Mouse (Mus musculus): ENCODE data around the gene Prlh. TPM values are rescaled to one million over a fixed set of nuclear protein-coding genes. Genes with fewer than 3 reads are reported as not detected.

Prlh gene
- polyA plus RNA-seq (2021; fragmentation: Nextera tagmentation): not detected in 2 replicates
- long read RNA-seq, experiment 1: 0 reads
- long read RNA-seq, experiment 2: 0 reads

GRCm38 (mm10) chr1:90952808-90953207 is at the start of gene Prlh:
Gene Prlh, plus strand, starts transcription at chr1:90953108.

GRCm38 (mm10) chr1:90914948-90915569 is 37.8 kb upstream of the Prlh start, which contains the start of gene Mlph:
Gene Mlph, plus strand, starts transcription at chr1:90915085.

DNA sequence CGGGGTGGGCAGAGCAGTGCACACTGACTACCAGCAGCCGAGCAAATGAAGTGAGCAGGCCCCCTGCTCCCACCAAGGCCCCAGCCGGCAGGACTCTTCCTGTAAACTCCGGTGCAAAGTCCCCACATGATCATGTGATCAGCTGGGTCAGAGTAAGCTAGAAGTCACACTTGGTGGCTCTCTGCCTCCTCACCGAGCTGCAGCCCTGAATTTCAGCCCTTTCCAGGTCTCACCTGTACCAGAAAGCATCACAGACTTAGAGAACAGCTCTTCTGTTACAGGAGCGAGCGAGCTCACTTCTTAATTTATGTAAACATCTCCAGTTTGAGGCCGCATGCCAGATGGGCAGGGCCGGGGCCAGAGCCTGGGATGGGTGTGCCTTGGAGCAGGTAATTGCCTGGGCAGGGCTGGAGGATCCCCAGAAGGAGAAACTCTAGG is 16.5 kb downstream of the Prlh start, which contains the start of gene Rab17:
Rab17 (minus strand) TSS at position 315 of the 438 bp plus-strand sequence.

GRCm38 (mm10) chr1:90998268-90998890 is 45.5 kb downstream of the Prlh start, which contains the start of gene Lrrfip1:
Gene Lrrfip1, plus strand, starts transcription at chr1:90998737.

Other genes with a start within 250 kb of the Prlh start
- gene Col6a3, start 109.1 kb upstream of the Prlh start, polyA plus RNA-seq (2021; fragmentation: Nextera tagmentation): 0.54 and 0.60 TPM in 2 replicates
- gene Mlph, start 38.0 kb upstream of the Prlh start, polyA plus RNA-seq (2021; fragmentation: Nextera tagmentation): 0.90 and 1.2 TPM in 2 replicates
- not detected in 2 replicates for gene Rab17, start 16.6 kb downstream of the Prlh start, polyA plus RNA-seq (2021; fragmentation: Nextera tagmentation)
- 53.5 and 55.1 TPM in 2 replicates for gene Lrrfip1, start 45.6 kb downstream of the Prlh start, polyA plus RNA-seq (2021; fragmentation: Nextera tagmentation)
- not detected in 2 replicates for gene Rbm44, start 192.0 kb downstream of the Prlh start, polyA plus RNA-seq (2021; fragmentation: Nextera tagmentation)
- 137 and 149 TPM in 2 replicates for gene Ramp1, start 226.7 kb downstream of the Prlh start, polyA plus RNA-seq (2021; fragmentation: Nextera tagmentation)